Mouse (Mus musculus): ENCODE results near the gene Gpc5. TPM values are rescaled to one million over a fixed set of nuclear protein-coding genes. Genes with fewer than 3 reads are reported as not detected.
A peak's percentile ranks its signal among the peaks of the same experiment; 100 is the strongest.
"Not testable (repeated sequence)": the region's sequence is repeated elsewhere in the genome, so short reads cannot be mapped to it uniquely, and the experiment has no call there.

Gene Gpc5
- polyA plus RNA-seq, 1 experiment from 2014 or later, result 1.5 TPM

GRCm38 (mm10) chr14:115066164-115066563 lies 25.9 kb upstream of the Gpc5 start:
- not testable (repeated sequence) for H3K9me3 ChIP-seq; H3K36me3 ChIP-seq (replicated peaks); H3K27ac ChIP-seq (replicated peaks); H3K4me3 ChIP-seq; DNase-seq (ENCODE audit: low spot score); H3K27me3 ChIP-seq (replicated peaks; ENCODE audit: low read depth, poor library complexity, severe bottlenecking); H3K4me1 ChIP-seq
- 74% methylated on average over 2 of the region's 2 CpGs for WGBS

GRCm38 (mm10) chr14:115070534-115070933 lies 21.5 kb upstream of the Gpc5 start:
- WGBS, result 41% methylated on average over 6 of the region's 6 CpGs
- DNase-seq (ENCODE audit: low spot score), result peak; percentile 32

DNA sequence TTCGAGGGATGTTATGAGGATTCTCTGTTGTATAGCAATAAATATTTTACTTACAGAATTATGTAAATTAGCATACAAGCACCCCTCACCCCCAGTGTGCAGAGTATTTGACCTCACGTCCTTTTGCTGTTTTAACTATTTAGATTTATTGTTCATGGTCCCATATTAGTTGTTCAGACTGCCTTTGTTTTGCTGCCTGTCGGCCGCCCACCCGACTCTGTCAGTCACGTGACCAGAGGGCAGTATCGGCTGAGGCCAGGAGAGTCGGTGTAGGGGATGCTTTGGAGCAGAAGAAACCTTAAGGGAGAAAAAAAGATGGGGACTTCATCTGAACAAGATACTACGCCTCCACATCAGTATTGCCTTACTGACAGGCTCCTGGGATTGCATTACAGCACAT lies 14.7 kb upstream of the Gpc5 start:
- no peaks in the 10 kb centered on the region for H3K4me1 ChIP-seq
- H3K27ac ChIP-seq (replicated peaks), result no peak overlapping the region
- no peak overlapping the region for H3K4me3 ChIP-seq
- H3K9me3 ChIP-seq, result no peaks in the 10 kb centered on the region
- H3K27me3 ChIP-seq (replicated peaks; ENCODE audit: low read depth, poor library complexity, severe bottlenecking), result no peaks in the 10 kb centered on the region
- no peak for DNase-seq (ENCODE audit: low spot score)
- 46% methylated on average over 9 of the region's 9 CpGs for WGBS
- no peaks in the 10 kb centered on the region for H3K36me3 ChIP-seq (replicated peaks)

More at GRCm38 (mm10) chr14:115070534-115070933, 21.5 kb upstream of the Gpc5 start:
- no peak overlapping the region for H3K4me3 ChIP-seq
- no peaks in the 10 kb centered on the region for H3K36me3 ChIP-seq (replicated peaks)
- H3K4me1 ChIP-seq, result no peaks in the 10 kb centered on the region; the same call in 1 of the 2 replicates
- no peak overlapping the region for H3K27ac ChIP-seq (replicated peaks)
- no peaks in the 10 kb centered on the region for H3K9me3 ChIP-seq
- H3K27me3 ChIP-seq (replicated peaks; ENCODE audit: low read depth, poor library complexity, severe bottlenecking), result no peaks in the 10 kb centered on the region

- no peak for DNase-seq (ENCODE audit: low spot score)
- Histone ChIP-seq H3K27me3 (replicated peaks; ENCODE audit: low read depth, poor library complexity, severe bottlenecking) (no peaks in the 10 kb centered on the region), H3K36me3 (replicated peaks) (no peaks in the 10 kb centered on the region), H3K9me3 (no peaks in the 10 kb centered on the region), H3K27ac (replicated peaks) (no peak overlapping the region), H3K4me1 (no peaks in the 10 kb centered on the region), H3K4me3 (no peak overlapping the region)
- WGBS, result 91% methylated on average over 7 of the region's 7 CpGs
These were observed 14.0 kb upstream of the Gpc5 start for GRCm38 (mm10) chr14:115078064-115078463.

GRCm38 (mm10) chr14:115081728-115082502 lies 10.1 kb upstream of the Gpc5 start:
- H3K9me3 ChIP-seq, result no peaks in the 10 kb centered on the region
- H3K27me3 ChIP-seq (replicated peaks; ENCODE audit: low read depth, poor library complexity, severe bottlenecking), result 0 out of 2 replicates have a peak, but pooled peaks cover 1% of the 10 kb centered on the region
- no peak for DNase-seq (ENCODE audit: low spot score)
- WGBS, result 86% methylated on average over 12 of the region's 12 CpGs
- H3K4me1 ChIP-seq, result no peaks in the 10 kb centered on the region
- H3K27ac ChIP-seq (replicated peaks), result no peak overlapping the region
- no peak overlapping the region for H3K4me3 ChIP-seq
- no peaks in the 10 kb centered on the region for H3K36me3 ChIP-seq (replicated peaks)

DNA sequence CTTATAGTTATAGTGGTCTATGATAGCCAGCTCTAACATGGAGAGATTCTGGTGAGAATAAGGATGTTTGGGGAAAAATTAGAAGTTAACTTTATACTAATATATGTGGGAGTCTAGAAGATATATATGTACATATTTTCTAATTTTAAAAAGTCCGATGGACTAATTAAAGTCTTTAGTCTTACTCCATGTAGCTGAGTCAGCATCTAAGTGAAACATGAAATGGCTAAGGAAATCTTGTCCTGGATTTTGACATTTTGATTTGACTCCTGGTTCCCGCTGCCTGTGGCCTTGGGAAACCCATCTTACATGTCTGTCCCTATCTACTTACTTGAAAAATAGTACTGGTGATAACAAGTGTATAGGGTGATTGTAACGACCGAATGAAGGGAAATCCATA lies 1.5 kb upstream of the Gpc5 start:
- Histone ChIP-seq H3K27me3 (replicated peaks; ENCODE audit: low read depth, poor library complexity, severe bottlenecking) (peaks cover 68% of the 10 kb centered on the region), H3K9me3 (no peaks in the 10 kb centered on the region), H3K27ac (replicated peaks) (no peak overlapping the region), H3K36me3 (replicated peaks) (no peaks in the 10 kb centered on the region), H3K4me1 (peaks cover 15% of the 10 kb centered on the region), H3K4me3 (no peak overlapping the region)
- no peak for DNase-seq (ENCODE audit: low spot score)
- WGBS, result 89% methylated on average over 4 of the region's 4 CpGs

DNA sequence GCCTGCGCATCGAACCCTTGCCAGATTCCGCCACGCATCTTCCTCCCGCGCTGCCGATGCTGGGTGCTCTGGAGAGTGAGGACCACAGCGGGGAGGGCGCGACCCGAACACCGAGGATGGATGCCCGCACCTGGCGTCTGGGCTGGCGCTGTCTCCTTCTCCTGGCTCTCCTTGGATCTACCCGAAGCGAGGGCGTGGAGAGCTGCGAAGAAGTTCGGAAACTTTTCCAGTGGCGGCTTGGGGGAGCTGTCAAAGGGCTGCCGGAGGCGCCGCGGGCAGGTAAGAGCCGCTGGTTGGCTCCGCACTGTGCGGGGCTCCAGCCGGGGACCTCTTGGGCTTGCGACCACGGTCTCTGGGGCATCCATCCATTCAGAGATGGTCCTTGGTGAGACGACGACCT lies 495 bp downstream of the Gpc5 start:
- no peak for DNase-seq (ENCODE audit: low spot score)
- H3K4me1 ChIP-seq, result peaks cover 15% of the 10 kb centered on the region
- H3K4me3 ChIP-seq, result peak overlapping the region; percentile 68
- H3K9me3 ChIP-seq, result no peaks in the 10 kb centered on the region
- H3K36me3 ChIP-seq (replicated peaks), result no peaks in the 10 kb centered on the region
- H3K27ac ChIP-seq (replicated peaks), result peak overlapping the region; percentile 57; the same call in 1 of the 2 replicates
- under 1% methylated on average over 33 of the region's 33 CpGs for WGBS
- H3K27me3 ChIP-seq (replicated peaks; ENCODE audit: low read depth, poor library complexity, severe bottlenecking), result peaks cover 64% of the 10 kb centered on the region

GRCm38 (mm10) chr14:115092952-115093351 lies 937 bp downstream of the Gpc5 start:
- H3K9me3 ChIP-seq, result no peaks in the 10 kb centered on the region
- peaks cover 62% of the 10 kb centered on the region for H3K27me3 ChIP-seq (replicated peaks; ENCODE audit: low read depth, poor library complexity, severe bottlenecking)
- H3K4me1 ChIP-seq, result peaks cover 15% of the 10 kb centered on the region
- no peak for DNase-seq (ENCODE audit: low spot score)
- H3K27ac ChIP-seq (replicated peaks), result no peak overlapping the region
- H3K4me3 ChIP-seq, result peak overlapping the region; percentile 68
- H3K36me3 ChIP-seq (replicated peaks), result no peaks in the 10 kb centered on the region
- 22% methylated on average over 6 of the region's 6 CpGs for WGBS

GRCm38 (mm10) chr14:115100617-115101299 lies 8.7 kb downstream of the Gpc5 start:
- no peaks in the 10 kb centered on the region for H3K36me3 ChIP-seq (replicated peaks)
- no peaks in the 10 kb centered on the region for H3K27me3 ChIP-seq (replicated peaks; ENCODE audit: low read depth, poor library complexity, severe bottlenecking)
- H3K4me1 ChIP-seq, result no peaks in the 10 kb centered on the region
- no peak overlapping the region for H3K4me3 ChIP-seq
- H3K9me3 ChIP-seq, result no peaks in the 10 kb centered on the region
- 89% methylated on average over 9 of the region's 9 CpGs for WGBS
- no peak for DNase-seq (ENCODE audit: low spot score)
- no peak overlapping the region for H3K27ac ChIP-seq (replicated peaks)

- Histone ChIP-seq H3K9me3 (no peaks in the 10 kb centered on the region), H3K4me3 (no peak overlapping the region), H3K4me1 (no peaks in the 10 kb centered on the region; the same call in 1 of the 2 replicates), H3K27ac (replicated peaks) (no peak overlapping the region), H3K27me3 (replicated peaks; ENCODE audit: low read depth, poor library complexity, severe bottlenecking) (no peaks in the 10 kb centered on the region), H3K36me3 (replicated peaks) (no peaks in the 10 kb centered on the region)
- DNase-seq (ENCODE audit: low spot score), result no peak
These were observed 14.3 kb downstream of the Gpc5 start for GRCm38 (mm10) chr14:115106326-115106725.

DNA sequence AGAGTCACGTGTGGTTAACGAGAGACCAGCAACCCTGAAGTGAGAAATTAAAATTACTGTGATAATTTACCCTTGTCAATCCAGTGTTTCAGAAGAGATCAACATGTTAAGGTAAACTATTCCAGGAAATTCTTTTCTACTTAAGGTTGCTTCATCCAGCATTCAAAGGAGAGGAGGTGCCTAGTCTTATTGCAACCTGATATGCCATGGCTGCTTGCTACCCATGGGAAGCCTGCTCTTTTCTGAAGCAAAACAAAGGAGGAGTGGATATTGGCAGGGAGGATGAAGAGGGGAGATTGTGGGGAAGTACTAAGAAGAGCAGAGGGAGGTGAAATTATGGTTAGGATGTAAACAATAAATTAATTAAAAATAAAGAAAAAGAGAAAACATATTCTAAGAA lies 15.5 kb downstream of the Gpc5 start:
- no peaks in the 10 kb centered on the region; the same call in 1 of the 2 replicates for H3K4me1 ChIP-seq
- 71% methylated on average over 2 of the region's 2 CpGs for WGBS
- no peaks in the 10 kb centered on the region for H3K27me3 ChIP-seq (replicated peaks; ENCODE audit: low read depth, poor library complexity, severe bottlenecking)
- no peaks in the 10 kb centered on the region for H3K36me3 ChIP-seq (replicated peaks)
- H3K4me3 ChIP-seq, result no peak overlapping the region
- DNase-seq (ENCODE audit: low spot score), result no peak
- no peak overlapping the region for H3K27ac ChIP-seq (replicated peaks)
- no peaks in the 10 kb centered on the region for H3K9me3 ChIP-seq

DNA sequence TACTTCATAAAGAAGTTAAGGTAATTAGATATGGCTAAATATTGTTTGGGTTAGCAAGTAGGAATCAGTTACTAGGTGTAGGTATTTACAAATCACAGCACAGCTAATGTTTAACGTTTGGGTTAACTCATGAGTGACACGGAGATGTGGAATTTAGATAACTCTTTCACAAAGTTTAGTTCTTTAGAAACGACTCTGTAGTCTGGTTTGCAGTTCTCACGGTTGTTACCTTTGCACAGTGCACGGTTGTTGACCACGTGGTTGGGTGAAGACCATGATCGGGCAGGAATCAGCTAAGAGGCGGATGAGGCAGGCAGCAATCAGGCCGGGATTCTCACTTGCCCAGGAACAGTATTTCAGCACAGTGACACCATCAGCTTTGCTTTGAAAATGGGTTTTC lies 26.6 kb downstream of the Gpc5 start:
- Histone ChIP-seq H3K27ac (replicated peaks) (no peak overlapping the region), H3K4me1 (no peaks in the 10 kb centered on the region), H3K9me3 (no peaks in the 10 kb centered on the region), H3K4me3 (no peak overlapping the region), H3K27me3 (replicated peaks; ENCODE audit: low read depth, poor library complexity, severe bottlenecking) (no peaks in the 10 kb centered on the region), H3K36me3 (replicated peaks) (no peaks in the 10 kb centered on the region)
- DNase-seq (ENCODE audit: low spot score), result no peak
- WGBS, result 90% methylated on average over 9 of the region's 9 CpGs

DNA sequence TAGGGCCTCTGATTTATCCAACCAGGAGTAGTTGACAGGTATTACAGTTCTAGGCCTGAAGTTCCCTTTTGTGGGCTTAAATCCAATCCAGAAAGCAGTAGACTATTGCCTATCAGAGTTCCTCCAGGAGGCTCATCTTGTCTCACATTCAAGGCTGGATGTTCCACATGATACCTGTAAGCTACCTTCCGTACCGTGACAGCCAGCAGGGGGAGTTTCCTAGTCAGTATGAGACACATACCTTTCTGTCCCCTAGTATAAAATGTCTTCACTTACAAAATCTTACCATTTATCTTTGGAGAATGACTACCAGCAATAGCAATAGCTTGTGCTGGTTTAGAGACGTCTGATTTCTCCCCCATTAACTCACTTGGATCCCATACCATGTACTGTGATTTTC lies 56.8 kb downstream of the Gpc5 start:
- no peak for DNase-seq (ENCODE audit: low spot score)
- Histone ChIP-seq H3K36me3 (replicated peaks) (no peaks in the 10 kb centered on the region), H3K27ac (replicated peaks) (no peak overlapping the region), H3K27me3 (replicated peaks; ENCODE audit: low read depth, poor library complexity, severe bottlenecking) (no peaks in the 10 kb centered on the region), H3K9me3 (no peaks in the 10 kb centered on the region), H3K4me1 (no peaks in the 10 kb centered on the region), H3K4me3 (no peak overlapping the region)
- 81% methylated on average over 3 of the region's 3 CpGs for WGBS
